Mouse (Mus musculus) ES-E14 (cell line): ENCODE measurements around the gene Swsap1.

ENCODE experiments used
- CHD2 ChIP-seq: IDR thresholded peaks from 2 replicates; pipeline ENCODE4 v1.6.1; 2014; ENCODE audit warnings: mild to moderate bottlenecking, low read depth, low read length, inconsistent platforms
- ZC3H11A ChIP-seq: IDR thresholded peaks from 2 replicates; pipeline ENCODE4 v1.6.1; 2012; ENCODE audit warnings: low read depth, mild to moderate bottlenecking, inconsistent platforms, low read length, borderline replicate concordance
- ZNF384 ChIP-seq: IDR thresholded peaks from 2 replicates; pipeline ENCODE4 v1.6.1; 2012; ENCODE audit warnings: low read depth, low read length, inconsistent platforms

- TF ChIP-seq ZNF384 (no peak), ZC3H11A (no peak), CHD2 (no peak)
Observed at GRCm38 (mm10) chr9:21935466-21936131, 20.0 kb upstream of the Swsap1 start.
